Mouse (Mus musculus): ENCODE data around the gene Kmo. TPM values are rescaled to one million over a fixed set of nuclear protein-coding genes. Genes with fewer than 3 reads are reported as not detected.

Kmo gene
- polyA plus RNA-seq, 1 experiment, result 0.16 TPM

GRCm38 (mm10) chr1:175631080-175631479, 10.9 kb downstream of the Kmo start:
- DNase-seq (ENCODE audit: extremely low spot score in 1 of 2, low spot score in 1 of 2), result no peak

GRCm38 (mm10) chr1:175631721-175632221, 11.6 kb downstream of the Kmo start:
- DNase-seq (ENCODE audit: extremely low spot score in 1 of 2, low spot score in 1 of 2), result no peak

GRCm38 (mm10) chr1:175632470-175632869, 12.3 kb downstream of the Kmo start:
- DNase-seq (ENCODE audit: extremely low spot score in 1 of 2, low spot score in 1 of 2), result no peak

GRCm38 (mm10) chr1:175637677-175638076, 17.5 kb downstream of the Kmo start:
- DNase-seq (ENCODE audit: extremely low spot score in 1 of 2, low spot score in 1 of 2), result no peak

- DNase-seq (ENCODE audit: extremely low spot score in 1 of 2, low spot score in 1 of 2), result no peak
These were observed 18.9 kb downstream of the Kmo start for GRCm38 (mm10) chr1:175639072-175639471.

- no peak for DNase-seq (ENCODE audit: extremely low spot score in 1 of 2, low spot score in 1 of 2)
These were observed 20.4 kb downstream of the Kmo start for GRCm38 (mm10) chr1:175640435-175641150.

- no peak for DNase-seq (ENCODE audit: extremely low spot score in 1 of 2, low spot score in 1 of 2)
These were observed 23.5 kb downstream of the Kmo start for GRCm38 (mm10) chr1:175643496-175644265.

- DNase-seq (ENCODE audit: extremely low spot score in 1 of 2, low spot score in 1 of 2), result no peak
These were observed 26.8 kb downstream of the Kmo start for GRCm38 (mm10) chr1:175646952-175647351.

GRCm38 (mm10) chr1:175648615-175649014, 28.4 kb downstream of the Kmo start:
- DNase-seq (ENCODE audit: extremely low spot score in 1 of 2, low spot score in 1 of 2), result no peak

GRCm38 (mm10) chr1:175659900-175660299, 39.7 kb downstream of the Kmo start:
- no peak for DNase-seq (ENCODE audit: extremely low spot score in 1 of 2, low spot score in 1 of 2)

GRCm38 (mm10) chr1:175668666-175669405, 48.7 kb downstream of the Kmo start:
- peak; percentile 26 to 61 for DNase-seq (ENCODE audit: extremely low spot score in 1 of 2, low spot score in 1 of 2)

GRCm38 (mm10) chr1:175669456-175669855, 49.3 kb downstream of the Kmo start:
- DNase-seq (ENCODE audit: extremely low spot score in 1 of 2, low spot score in 1 of 2), result no peak

- DNase-seq (ENCODE audit: extremely low spot score in 1 of 2, low spot score in 1 of 2), result no peak
These were observed 49.9 kb downstream of the Kmo start for GRCm38 (mm10) chr1:175670042-175670441.

- DNase-seq (ENCODE audit: extremely low spot score in 1 of 2, low spot score in 1 of 2), result no peak
These were observed 51.4 kb downstream of the Kmo start for GRCm38 (mm10) chr1:175671626-175672025.

GRCm38 (mm10) chr1:175673563-175674325, 53.6 kb downstream of the Kmo start:
- DNase-seq (ENCODE audit: extremely low spot score in 1 of 2, low spot score in 1 of 2), result no peak

GRCm38 (mm10) chr1:175675116-175675515, 54.9 kb downstream of the Kmo start:
- no peak for DNase-seq (ENCODE audit: extremely low spot score in 1 of 2, low spot score in 1 of 2)

- DNase-seq (ENCODE audit: extremely low spot score in 1 of 2, low spot score in 1 of 2), result no peak
These were observed 57.3 kb downstream of the Kmo start for GRCm38 (mm10) chr1:175677459-175677858.

GRCm38 (mm10) chr1:175680995-175681394, 60.8 kb downstream of the Kmo start:
- DNase-seq (ENCODE audit: extremely low spot score in 1 of 2, low spot score in 1 of 2), result no peak

- no peak for DNase-seq (ENCODE audit: extremely low spot score in 1 of 2, low spot score in 1 of 2)
These were observed 71.6 kb downstream of the Kmo start for GRCm38 (mm10) chr1:175691686-175692245.

Measured in frontal cortex, adult 2 months (tissue).